Mouse (Mus musculus) left cerebral cortex, adult 11 months (tissue): ENCODE data around the gene Bfsp2.

Source experiments
- DNase-seq: peaks from one replicate; pipeline ENCODE4 v3.0.0; 2022; ENCODE audit warnings: low spot score

The Bfsp2 gene

DNA sequence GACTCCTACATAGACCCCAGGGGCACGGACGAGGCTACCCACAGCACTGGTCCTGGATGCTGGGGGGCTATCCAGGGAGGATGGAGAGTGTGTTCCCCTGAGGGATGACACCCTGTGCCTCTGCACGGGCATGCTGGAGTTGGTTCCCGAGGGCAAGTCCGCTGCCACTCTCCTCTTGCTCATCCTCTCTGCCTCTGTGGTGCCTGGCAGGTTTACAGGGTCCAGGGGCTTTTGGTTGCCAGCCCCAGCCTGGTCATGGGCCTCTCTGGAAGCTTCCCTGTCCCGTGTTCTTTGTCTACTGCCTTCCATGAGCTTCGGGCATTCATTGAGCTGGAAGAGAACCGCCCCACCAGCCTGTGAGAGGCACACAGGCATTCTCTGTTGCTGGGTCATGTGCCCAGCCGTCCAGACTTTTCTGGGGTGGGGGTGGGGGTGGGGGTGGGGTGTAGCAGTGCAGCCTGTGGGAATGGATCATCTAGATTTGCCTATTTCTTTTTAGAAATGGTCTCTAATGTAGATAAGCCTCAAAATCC, at the start of gene Bfsp2:
Gene Bfsp2, minus strand, starts transcription at position 377 of the 533 bp plus-strand sequence.
- no peak for DNase-seq

DNA sequence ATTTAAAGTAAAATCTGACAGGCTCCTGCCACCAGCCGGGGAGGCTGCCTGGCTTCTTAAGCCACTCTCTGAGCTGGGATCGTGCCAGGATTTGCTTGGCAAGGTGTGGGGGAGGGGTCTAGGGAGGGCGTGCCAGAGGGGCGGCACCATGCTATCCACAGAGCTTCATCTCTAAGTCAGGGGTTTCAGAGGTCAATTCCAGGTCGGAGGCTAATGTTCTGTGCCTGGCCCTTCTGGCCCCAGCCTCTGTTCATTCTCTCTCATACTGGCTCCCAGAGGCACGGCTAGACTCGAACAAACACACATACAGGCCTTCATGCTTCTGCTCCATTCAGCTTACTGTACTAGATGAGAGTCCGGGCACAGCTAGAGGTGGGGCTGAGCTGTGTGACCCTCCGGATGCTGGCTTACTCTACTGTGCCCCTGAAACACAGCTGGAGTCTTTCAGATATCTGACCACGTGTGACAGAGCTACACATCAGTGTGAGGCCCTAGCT, 44.9 kb upstream of the Bfsp2 start:
- no peak for DNase-seq

DNA sequence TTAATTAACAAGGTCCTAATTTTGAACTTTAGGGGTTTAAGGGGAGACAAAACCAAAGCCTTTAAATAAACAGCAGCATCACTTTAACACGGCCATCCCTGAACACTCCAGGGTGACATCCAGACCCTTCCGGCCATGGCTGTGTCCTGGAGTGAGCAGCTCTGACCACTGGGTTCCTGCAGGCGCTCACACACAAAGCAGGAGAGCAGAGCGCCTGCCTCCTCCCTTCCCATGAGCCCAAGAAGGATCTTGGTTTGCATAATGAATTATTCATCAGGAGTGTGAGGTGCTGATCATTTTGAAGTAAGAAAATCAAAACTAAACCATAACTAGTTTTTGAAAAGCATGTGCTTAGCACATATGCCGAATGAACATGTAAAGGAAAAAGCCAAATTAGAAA, 44.4 kb upstream of the Bfsp2 start:
- DNase-seq = no peak

DNA sequence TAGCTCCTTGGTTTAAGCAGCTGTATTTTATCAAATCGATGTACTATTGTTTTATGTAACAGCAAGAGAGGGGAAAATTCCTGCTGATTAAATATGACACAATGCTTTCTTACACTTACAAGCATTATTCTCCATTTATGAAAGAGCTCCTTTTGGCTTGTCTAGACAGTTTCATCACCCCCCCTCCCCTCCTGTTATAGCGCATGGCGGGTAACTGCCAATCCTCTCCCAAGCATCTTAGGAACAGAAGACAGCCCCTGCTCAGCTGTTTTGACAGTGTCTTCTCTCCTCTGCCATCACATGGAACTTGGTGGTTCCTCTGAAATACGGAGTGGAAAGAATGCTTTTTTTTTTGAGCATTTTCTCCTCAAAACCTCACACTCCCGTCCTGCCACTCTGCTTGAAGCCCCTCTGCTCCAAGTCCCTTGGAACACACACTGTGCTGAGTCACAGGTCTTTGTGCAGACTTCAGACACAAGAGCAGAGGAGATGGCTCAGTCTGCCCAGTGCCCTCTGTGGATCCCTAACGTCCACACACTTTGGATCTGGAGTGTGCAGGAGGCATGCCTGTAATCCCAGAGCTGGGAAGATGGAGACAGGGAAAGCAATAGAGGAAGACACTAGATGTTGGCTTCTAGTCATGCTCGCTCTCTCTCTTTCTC, 43.7 kb upstream of the Bfsp2 start:
- no peak for DNase-seq

DNA sequence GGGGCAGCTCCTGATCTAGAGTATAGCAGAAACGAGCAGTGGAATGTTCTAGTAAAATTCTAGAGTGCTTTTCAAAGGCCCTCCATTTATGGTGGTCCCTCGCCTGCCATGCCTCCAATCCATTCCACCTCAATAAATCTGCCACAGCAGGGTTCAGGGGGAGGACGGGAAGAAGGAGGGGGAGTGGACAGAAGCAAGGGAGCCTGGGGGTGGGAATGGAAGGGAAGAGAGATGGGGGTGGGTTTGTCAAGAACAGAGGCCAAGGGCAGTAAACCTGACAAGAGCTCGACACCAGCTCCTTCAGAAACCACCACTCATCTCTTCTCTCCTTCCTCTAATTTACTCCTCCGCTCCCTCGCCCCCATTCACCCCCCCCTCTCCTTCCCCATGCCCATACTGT, 42.8 kb upstream of the Bfsp2 start:
- DNase-seq = no peak

DNA sequence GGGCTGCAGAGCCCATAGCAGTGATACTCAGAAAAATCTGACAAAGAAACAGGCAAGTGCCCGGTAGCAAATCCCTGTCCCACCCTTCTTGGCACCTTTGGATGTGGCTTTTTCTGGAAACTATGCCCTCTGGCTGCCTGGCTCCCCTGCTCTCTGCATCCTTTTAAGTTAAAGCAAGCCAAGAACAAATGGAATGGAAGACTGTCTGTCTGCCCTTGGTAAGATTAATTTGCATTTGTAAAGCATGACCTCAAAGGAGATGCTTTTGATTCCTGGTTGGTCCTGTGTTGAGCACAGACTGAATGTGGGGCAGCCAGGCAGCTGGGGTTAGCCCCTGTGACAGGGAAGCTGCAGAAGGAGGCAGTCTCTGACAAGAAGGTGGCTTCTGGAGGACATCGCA, 33.7 kb upstream of the Bfsp2 start:
- DNase-seq = no peak

DNA sequence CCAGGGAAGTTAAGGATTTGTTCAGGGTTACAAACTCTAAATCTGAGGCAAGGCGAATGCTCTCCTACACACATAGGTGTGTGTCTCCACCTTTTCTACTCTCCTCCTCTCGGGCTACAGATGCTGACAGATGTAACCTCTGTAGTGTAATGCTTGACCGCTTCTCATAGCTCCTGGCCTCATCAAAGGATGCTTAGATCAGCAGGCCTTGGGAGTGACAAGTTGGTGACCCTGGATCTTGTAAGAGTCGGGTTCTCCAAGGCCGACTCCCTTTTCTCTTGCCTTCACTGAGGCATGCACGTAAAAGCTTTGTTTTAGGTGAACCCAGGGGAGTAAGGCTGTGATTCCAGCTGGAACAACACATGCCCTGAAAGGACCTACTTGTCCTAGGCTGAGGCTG, 32.0 kb upstream of the Bfsp2 start:
- DNase-seq = no peak

DNA sequence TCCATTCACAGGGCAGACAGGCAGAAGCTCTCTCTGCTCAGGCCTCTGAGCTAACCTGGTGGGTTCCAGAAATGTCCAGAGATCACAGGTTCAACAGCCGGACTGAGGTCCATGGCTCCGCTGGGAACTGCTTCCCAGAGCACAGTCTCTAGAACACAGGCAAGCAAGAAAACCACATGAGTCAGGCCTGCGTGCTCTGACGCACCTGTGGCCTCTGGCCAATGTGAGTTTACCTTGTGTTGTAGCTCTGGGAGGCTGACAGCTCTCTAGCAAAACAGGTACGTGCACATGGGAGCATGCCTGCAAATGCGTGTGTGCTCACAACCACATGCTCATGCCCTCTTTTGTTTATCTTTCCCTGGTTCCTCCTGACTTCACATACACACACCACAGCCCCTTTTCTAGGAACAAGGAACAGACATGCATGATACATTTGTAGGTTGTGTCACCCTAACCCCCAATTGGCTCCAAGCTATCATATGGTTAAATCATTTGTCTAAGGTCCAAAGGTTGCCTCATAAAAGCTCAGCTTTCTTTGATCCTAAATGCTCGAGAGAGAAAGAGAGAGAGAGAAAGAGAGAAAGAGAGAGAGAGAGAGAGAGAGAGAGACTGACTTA, 26.9 kb upstream of the Bfsp2 start:
- DNase-seq = no peak

DNA sequence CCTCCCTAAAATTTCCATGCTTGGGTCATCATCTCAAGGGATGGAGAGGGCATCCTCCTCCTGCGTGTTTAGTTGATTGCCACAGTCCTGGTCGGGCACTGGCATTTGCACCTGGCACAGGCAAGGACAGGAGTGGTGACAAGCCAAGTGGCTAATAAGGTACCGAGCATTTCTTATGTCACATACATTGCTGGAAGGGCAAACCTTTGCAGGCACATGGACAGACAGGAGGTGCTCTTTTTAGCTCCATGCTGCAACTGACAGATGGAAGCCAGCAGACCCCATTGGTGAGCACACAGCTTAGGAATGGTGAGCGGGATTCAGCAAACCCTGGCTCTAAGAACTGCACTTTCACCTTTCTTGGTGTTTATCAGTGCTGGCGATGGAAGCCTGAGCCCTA, 24.8 kb upstream of the Bfsp2 start:
- DNase-seq = no peak

DNA sequence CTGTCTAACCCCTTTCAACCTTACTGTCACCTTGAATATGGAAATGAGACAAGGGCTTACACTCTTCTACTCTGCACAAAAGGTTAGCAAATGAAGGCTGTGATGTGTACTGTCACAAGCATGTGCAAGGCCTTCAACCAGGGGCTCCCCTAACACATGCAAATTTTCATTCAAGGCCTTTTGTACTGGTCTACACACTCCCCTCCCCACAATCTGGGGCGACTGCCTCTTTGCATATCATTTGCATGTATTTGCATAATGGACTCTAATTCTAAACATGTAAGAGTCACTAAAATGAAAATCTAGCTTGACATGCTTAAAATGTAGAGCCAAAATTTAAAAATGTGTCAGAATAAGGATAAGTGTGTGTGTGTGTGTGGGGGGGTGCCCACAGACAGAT, 24.4 kb upstream of the Bfsp2 start:
- no peak for DNase-seq

DNA sequence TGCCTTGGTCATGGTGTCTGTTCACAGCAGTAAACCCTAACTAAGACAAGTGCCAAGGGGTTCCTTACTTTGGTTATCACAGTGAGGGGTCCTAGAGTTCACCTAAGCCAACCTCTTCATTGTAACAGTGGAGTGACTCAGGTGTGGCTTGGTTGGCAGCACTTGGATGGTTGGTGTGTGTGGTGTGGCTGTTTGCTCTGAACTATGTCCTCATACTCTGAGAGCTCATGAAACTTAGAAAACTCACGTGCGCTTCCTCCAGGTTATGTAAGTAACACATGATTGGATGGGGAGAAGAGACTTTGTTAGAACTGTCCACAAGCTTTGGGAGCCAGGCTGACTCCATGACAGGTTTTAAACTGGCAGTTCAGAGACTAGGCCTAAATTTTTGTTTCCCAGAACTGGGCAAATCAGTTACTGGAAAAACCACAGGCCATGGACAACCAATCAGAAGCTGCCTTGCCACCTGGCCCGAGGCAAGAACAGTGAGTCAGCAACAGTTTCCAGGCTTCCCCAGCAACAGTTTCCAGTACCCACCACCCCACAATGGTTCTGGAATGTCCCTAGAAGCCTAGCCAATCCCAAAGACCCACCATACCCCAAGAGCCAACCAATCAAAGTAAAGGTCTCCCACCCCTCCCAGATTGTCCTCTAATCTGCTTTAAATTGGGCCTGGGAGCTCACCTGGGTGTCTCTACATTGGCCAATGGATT, 23.5 kb upstream of the Bfsp2 start:
- DNase-seq = no peak

DNA sequence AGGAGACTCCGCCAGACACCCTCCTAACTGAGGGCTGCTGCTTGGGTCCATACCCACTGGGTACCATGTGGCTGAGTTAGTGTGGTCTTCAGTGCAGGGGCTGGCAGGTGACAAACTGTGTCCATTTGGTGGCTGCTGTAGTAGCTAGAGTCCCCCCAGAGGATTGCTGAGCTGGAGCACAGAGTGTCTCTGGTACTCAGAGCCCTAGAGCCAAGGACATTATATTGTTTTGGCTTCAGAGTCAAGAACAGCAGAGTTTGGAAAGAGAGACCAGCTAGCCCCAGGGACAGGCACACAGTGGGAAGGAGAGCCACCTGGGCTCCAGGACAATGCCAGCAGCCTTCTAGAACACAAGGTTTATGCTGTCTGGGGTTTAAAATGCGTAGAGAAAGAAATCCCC, 22.4 kb upstream of the Bfsp2 start:
- no peak for DNase-seq

DNA sequence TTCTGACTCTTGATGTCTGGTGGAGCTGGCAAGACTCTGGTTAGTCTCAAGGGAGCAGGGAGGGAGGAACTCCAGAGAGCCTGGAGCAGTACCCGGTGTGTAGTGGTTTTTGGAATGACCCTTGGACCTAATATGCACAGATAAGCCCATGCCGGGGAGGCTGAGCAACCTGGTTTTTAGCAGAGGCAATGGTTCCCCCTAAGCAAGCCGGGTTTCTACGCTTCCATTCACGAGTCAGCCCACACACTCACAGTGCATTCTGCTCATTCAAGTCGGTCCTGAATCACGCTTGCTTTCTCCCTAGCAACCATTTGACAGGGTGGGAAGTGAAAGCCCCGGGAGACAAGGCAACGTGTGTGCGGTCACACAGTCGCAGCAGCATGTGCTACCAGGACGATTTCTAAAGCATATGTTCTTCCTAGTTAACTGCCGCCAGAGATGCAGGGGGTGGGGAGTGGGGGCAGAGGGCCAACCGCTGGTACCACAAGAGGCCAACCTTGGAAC, 21.7 kb upstream of the Bfsp2 start:
- peak; percentile 30 for DNase-seq

DNA sequence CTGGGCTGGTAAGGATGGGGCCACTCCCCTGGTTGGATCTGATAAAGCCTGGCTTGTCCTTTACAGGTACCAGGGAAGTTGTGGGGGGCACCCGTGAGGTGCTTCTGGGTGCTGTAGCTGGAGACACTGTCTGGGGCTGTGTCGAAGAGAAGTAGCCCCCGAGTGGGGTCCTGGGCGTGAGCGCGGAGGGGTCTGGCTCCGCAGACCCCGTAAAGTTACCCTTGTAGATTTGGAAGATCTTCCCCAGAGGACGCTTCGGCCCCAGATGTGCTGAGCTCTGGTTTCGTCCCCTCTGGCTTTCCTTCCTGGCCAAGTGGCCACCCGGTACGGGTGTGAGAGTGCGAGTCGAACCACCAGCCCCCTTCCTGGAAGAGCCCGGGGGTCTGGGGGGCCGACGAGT, 19.1 kb upstream of the Bfsp2 start:
- no peak for DNase-seq

DNA sequence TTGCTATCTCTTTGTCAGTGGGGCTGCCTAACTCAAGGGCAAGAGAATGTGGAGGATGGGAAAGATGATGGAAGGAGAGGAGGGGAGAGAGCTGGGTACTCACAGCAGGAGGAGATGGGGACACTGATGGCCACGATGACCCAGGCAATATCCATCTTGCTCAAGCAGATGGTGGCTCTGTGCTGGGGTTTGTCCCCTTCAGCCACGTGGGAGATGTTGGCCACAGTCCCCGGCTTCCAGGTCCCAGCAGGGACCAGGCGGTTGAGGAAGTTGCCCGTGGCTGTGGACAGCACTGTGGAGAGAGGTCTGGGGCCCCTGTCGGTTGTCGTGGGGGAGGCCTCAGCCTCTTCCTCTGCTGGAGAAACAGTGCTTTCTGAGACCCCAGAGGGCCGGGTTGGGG, 18.5 kb upstream of the Bfsp2 start:
- no peak for DNase-seq

DNA sequence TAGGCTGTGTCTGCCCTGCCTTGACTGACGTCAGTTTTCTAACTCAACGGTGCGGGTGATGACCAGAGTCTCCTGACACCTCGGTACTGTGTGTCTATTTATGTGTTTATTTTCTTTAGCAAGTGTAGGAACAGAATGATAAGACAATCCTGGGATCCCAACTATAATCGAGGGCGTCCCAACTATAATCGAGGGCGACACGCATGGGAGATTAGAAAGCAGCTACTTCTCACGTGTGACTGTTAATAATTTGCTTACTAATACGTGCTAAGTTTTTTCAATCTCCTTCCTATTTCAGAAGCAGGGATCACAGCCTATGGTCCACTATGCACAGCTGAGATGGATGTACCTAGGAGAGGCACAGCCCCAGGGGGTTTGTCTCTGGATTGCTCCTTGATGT, 15.2 kb upstream of the Bfsp2 start:
- no peak for DNase-seq

DNA sequence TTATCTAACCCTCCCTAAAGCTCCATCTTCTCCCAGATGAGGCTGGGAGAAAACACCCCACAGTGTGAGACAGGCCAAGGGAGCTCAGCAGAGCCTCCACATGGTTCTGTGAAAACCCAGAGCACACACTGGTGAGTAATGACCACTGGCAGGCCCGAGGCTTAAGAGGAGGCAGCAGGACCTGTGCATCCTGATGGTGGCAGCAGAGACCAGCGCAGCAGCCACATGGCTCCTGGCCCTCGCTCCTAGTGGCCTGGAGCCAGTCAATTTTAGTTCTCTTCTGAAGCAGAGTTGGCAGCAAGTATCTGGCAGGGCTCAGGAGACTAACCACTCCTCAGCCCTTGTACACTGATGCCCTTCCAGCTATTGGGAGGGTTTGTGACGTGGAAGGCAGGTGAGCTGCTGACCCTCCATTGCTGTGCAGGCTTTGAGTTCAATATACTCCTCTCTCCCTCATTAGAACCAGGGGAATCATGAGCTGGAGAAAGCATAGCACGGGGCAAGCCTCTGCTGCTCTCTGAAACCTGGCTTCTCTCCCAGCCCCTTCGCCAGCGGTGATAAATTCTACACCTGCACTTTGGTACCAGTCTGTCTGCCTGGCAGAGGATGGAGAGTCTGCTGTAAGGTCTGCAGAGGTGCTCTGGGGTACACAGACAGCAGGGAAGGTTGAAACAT, 14.3 kb upstream of the Bfsp2 start:
- DNase-seq = peak; percentile 70

DNA sequence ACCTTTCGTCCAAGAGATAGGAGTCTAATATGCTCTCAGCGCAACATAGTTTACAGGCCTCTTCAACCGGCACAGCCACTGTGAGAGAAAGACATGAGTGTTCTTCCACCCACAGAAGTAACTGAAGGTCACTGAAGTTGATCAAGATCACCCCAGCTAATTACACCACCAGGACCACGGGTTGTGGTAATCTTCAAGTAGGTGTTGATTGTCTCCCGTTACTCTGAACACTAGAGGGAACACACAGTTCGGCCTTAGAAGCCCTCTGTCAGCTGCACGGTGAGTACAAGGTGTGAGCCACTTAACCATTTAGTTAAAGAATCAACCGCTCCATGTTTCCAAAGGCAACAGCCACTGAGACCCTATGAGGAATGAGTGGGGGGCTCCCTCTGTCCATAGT, 11.8 kb upstream of the Bfsp2 start:
- DNase-seq = no peak

DNA sequence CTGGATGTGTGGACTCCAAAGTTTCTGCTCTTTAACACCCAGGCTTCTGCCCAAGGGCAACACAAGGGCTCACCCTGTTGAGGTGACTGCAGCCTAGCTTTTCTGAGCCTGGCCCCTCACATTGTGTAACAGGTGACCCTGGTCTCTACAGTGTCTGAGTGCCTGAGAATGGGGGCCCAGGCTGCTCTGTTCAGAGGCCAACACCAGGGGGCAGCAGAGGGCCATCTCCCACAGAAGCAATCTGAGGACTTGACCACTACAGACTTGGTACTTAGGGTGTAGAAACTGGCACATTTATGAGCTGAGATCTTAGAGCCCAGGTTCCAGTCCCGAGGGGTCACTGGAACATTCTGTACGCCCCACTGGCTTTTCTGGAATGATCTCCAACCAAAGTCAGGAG, 10.2 kb upstream of the Bfsp2 start:
- DNase-seq = peak; percentile 57

DNA sequence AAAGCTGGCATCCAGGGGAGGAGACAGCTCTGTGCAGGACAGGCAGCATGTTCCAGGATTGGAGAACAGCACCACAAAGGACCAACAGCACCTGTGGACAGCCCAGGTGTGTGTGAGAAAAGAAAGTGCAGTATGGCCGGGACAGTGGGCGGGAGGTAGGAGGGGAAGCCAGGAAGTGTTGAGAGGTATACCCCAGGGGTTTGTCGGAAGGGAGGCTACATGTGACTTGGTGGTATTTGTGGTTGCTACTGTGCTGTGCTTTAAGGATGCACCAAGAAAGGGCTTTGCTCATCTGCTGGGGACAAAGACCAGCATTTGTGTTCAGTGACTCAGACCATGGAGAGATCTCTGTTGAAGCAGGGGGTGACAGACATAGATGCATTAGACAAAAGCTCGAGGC, 9.7 kb upstream of the Bfsp2 start:
- no peak for DNase-seq

DNA sequence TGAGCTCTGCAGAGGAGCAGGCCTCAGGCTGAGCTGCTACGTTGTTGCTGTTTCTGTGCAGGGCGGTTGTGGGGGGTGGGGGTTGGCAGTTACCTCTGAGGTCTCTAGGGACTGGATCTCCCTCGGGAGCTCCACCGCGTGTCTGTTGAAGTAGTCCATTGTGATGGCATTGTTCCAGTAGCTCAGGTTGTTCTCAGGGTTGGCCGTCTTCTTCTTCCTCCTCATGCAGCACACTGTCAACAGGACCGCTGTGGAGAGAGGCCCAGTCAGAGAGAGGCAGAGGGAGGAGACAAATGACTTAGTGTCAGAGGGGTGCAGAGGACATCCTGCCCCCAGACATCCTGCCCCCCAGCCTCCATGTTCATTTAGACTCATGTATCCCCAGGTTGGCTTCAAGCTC, 8.9 kb upstream of the Bfsp2 start:
- no peak for DNase-seq

DNA sequence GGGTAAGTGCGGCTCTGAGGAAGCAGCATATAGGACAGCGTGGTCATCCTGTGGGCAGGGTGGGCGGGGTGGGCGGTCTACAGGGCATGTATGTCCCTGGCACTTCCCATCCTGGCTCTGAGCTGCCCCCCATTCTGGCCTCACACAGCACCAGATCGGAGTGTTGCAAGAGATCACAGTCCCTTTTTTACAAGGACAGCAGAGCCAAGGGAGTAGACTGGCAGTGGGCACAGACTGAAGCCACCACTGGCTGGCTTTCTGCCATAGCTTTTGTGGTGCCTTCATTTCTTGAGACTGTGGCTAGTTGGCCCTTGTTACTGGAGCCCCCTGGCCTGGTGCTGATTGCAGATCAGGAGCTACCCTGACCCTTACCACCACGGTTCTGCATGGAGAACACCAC, 6.0 kb upstream of the Bfsp2 start:
- DNase-seq = no peak
